Mouse (Mus musculus) layer of hippocampus, adult 9-10 months (tissue): Measurements from ENCODE around the gene Mad1l1.
"Not testable (repeated sequence)": the region's sequence is repeated elsewhere in the genome, so short reads cannot be mapped to it uniquely, and the experiment has no call there.

Source experiments
- DNase-seq: peaks from one replicate; pipeline ENCODE4 v3.0.0; 2022; ENCODE audit warnings: low spot score

Gene Mad1l1

GRCm38 (mm10) chr5:140002541-140002940 lies 318.8 kb downstream of the Mad1l1 start:
- no peak for DNase-seq

GRCm38 (mm10) chr5:139998916-139999315 lies 322.4 kb downstream of the Mad1l1 start:
- no peak for DNase-seq

GRCm38 (mm10) chr5:139998321-139998720 lies 323.0 kb downstream of the Mad1l1 start:
- DNase-seq, result not testable (repeated sequence)

- DNase-seq, result no peak
These were observed 329.8 kb downstream of the Mad1l1 start for GRCm38 (mm10) chr5:139991531-139991930.

GRCm38 (mm10) chr5:139985073-139985746 lies 336.1 kb downstream of the Mad1l1 start:
- DNase-seq, result no peak

GRCm38 (mm10) chr5:139981976-139982375 lies 339.4 kb downstream of the Mad1l1 start:
- DNase-seq, result no peak

- DNase-seq, result no peak
These were observed 342.0 kb downstream of the Mad1l1 start for GRCm38 (mm10) chr5:139979371-139979770.

GRCm38 (mm10) chr5:139978525-139979276 lies 342.7 kb downstream of the Mad1l1 start:
- no peak for DNase-seq

- DNase-seq, result no peak
These were observed 343.9 kb downstream of the Mad1l1 start for GRCm38 (mm10) chr5:139977476-139977875.

- no peak for DNase-seq
These were observed 344.8 kb downstream of the Mad1l1 start for GRCm38 (mm10) chr5:139976584-139976983.

GRCm38 (mm10) chr5:139970186-139970631 lies 351.1 kb downstream of the Mad1l1 start:
- DNase-seq, result no peak

GRCm38 (mm10) chr5:139969151-139969948 lies 352.0 kb downstream of the Mad1l1 start:
- DNase-seq, result no peak

- DNase-seq, result no peak
These were observed 355.8 kb downstream of the Mad1l1 start for GRCm38 (mm10) chr5:139965596-139965995.

- DNase-seq, result no peak
These were observed 357.0 kb downstream of the Mad1l1 start for GRCm38 (mm10) chr5:139964391-139964790.

- no peak for DNase-seq
These were observed 361.6 kb downstream of the Mad1l1 start for GRCm38 (mm10) chr5:139959741-139960140.
